Mouse (Mus musculus): ENCODE measurements at regions not wholly inside any gene's neighbourhood (a gene's known extent, or its start where the extent isn't known, plus 50 kb on each side); places are given as distances from the start of the nearest gene placed in this dataset.

DNA sequence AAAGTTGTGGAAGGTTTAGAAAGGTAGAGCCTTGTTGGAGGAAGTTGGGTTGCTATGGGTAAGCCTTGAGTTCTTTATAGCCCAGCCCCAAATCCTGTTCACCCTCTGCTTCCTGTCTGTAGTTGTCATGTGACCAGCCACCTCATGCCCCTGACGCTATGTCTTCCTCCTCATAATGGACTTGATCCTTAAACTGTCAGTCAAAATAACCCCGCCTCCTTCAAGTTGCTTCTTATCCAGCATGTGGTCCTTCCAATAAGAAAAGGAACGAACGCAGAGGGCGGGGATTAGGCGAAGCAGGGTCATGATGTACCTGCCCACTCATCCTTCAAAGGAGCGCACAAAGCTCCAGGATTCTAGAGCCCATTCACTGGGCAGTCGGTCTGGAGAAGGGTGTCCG is 79.8 kb upstream of the Rpl38 start:
- no peak for TF ChIP-seq CTCF (IDR thresholded peaks at IDR 0.05; ENCODE audit: insufficient read depth, low read length)
- TF ChIP-seq POLR2A (IDR thresholded peaks at IDR 0.05; ENCODE audit: borderline replicate concordance, extremely low read depth, low read depth, low read length): no peak

All from lung, adult 2 months (tissue).